Mouse (Mus musculus): ENCODE data around the gene Tas2r114.

Gene Tas2r114

DNA sequence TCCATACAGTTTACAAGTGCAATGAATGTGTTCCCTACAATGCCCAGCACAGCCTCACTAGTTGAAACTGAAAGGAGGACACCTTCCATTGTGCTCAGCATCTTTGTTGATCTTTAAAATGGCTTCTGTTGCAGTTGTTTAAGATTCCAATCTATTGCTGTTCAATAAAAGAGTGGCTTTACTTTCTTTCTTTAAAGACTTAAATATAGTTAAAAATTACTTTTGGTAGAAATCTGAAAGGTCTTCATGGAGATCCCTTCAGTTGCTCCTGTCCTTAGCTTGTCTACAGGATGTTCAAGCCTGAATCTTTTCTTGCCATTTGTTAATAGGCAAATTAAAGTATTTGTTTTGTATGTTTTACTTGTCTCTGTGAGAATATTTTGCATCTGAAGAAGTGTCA lies at the start of gene Tas2r114:
TSS of gene Tas2r114 (minus strand) at position 101 of the 400 bp plus-strand sequence.
- DNase-seq (ENCODE audit: low read depth, low spot score), result no peak

DNA sequence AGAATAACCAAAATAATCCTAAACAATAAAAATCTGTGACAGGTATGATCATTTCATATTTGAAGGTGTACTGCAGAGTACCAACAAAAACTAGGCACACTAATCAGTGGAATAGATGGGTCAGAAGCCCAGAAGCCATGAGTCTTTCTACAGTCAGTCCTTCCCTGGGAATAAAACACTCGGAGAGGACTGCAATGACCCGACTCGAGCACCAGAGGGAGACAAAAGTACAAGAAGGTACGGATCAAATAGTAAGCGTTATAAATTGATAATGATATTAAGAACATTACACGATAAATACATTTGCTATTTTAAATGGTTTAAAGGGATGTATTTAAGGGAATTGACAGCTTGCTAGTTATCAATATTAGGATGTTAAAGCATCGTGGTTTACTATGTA lies 22.9 kb upstream of the Tas2r114 start:
- DNase-seq (ENCODE audit: low read depth, low spot score), result no peak

DNA sequence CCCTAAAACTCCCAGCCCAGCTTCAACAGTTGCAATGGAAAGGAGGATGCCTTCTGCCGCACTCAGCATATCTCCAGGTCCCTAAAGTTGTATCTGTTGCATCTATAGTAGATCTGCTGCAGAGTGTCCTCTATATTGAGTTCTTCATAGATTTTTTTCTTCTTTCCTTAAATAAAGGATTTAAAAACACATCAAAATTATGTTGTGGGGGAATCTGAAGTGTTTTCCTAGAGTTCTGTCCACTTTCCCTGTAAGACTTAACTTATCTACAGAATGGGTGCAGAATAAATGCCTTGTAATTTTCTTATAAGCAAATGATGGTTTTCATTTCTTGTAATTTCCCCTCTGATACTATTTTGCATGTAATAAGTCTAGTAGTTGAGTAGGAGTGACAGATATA lies 2.5 kb downstream of the Tas2r114 start, which contains the start of gene Tas2r105:
TSS of gene Tas2r105 (minus strand) at position 101 of the 400 bp plus-strand sequence.
- DNase-seq (ENCODE audit: low read depth, low spot score), result no peak

DNA sequence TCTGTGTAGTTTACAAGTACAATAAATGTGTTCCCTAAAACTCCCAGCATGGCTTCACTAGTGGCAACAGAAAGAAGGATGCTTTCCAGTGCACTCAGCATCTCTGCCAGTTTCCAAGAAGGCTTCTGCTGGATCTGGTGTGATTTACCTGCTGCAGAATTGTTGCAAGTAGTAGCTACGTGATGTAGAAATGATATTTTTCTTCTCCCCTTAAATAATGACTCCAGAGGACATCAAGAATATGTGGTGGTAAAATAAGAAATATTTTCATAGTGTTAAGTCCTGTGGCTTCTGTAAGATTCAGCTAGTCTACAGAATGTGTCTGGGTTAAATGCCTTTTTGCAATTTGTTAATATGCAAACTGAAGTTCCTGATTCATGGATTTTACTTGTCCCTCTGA lies 4.2 kb downstream of the Tas2r114 start, which contains the start of gene Tas2r104:
TSS of gene Tas2r104 (minus strand) at position 101 of the 400 bp plus-strand sequence.
- no peak for DNase-seq (ENCODE audit: low read depth, low spot score)

DNA sequence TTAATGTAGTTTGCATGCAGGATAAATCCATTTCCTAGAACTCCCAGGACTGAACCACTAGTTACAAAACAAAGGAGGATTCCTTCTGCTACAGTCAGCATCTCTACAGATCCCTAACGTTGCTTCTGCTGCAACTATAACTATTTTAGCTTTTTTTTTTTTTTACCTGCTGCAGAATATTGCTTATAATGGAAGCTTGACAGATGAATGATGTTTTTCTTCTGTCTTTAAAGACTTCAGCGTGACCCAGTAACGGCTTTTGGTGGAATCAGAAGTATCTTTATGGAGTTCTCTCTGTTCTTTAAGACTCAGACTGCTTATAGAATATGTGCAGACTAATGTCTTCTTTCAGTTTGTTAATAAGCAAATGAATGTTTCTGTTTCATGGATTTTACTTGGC lies 11.1 kb downstream of the Tas2r114 start, which contains the start of gene Tas2r106:
TSS of gene Tas2r106 (minus strand) at position 101 of the 400 bp plus-strand sequence.
- no peak for DNase-seq (ENCODE audit: low read depth, low spot score)

DNA sequence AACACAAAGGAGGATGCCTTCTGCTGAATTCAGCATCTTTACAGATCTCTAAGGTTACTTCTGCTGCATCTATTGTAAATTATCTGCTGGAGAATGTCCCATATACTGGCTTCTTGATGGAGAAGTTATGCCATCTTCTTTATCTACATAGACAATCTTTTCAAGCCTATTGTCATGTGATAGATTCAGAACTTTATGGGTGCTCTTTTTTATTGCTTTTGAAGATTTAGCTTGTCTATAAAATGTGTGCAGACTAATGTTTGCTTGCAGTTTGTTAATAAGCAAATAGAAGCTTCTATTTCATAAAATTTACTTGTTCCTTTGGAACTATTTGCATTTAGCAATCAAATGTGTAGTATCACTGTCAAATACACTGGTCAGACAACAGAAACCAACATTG lies 29.8 kb downstream of the Tas2r114 start, which contains the start of gene Tas2r107:
TSS of gene Tas2r107 (minus strand) at position 101 of the 400 bp plus-strand sequence.
- DNase-seq (ENCODE audit: low read depth, low spot score), result no peak
